Mouse (Mus musculus) kidney, adult 9 months (tissue): ENCODE results near the gene Btbd9.
A peak's percentile ranks its signal among the peaks of the same experiment; 100 is the strongest.

Experiments
- DNase-seq: peaks from one replicate; pipeline ENCODE4 v3.0.0; 2022

The Btbd9 gene

GRCm38 (mm10) chr17:30383649-30384048, 192.6 kb downstream of the Btbd9 start:
- no peak for DNase-seq

GRCm38 (mm10) chr17:30378221-30379010, 197.9 kb downstream of the Btbd9 start:
- no peak for DNase-seq

GRCm38 (mm10) chr17:30377754-30378153, 198.5 kb downstream of the Btbd9 start:
- DNase-seq: no peak

- DNase-seq: no peak
Measured at GRCm38 (mm10) chr17:30375107-30375506, 201.2 kb downstream of the Btbd9 start.

GRCm38 (mm10) chr17:30368559-30368958, 207.7 kb downstream of the Btbd9 start:
- DNase-seq: no peak

- DNase-seq: no peak
Measured at GRCm38 (mm10) chr17:30364701-30365100, 211.6 kb downstream of the Btbd9 start.

GRCm38 (mm10) chr17:30363365-30363764, 212.9 kb downstream of the Btbd9 start:
- DNase-seq: no peak

GRCm38 (mm10) chr17:30360654-30361053, 215.6 kb downstream of the Btbd9 start:
- no peak for DNase-seq

- DNase-seq: no peak
Measured at GRCm38 (mm10) chr17:30359392-30359791, 216.9 kb downstream of the Btbd9 start.

GRCm38 (mm10) chr17:30355431-30355830, 220.9 kb downstream of the Btbd9 start:
- DNase-seq: peak; percentile 77

- DNase-seq: peak; percentile 82
Measured at GRCm38 (mm10) chr17:30354381-30354780, 221.9 kb downstream of the Btbd9 start.

GRCm38 (mm10) chr17:30348031-30348430, 228.3 kb downstream of the Btbd9 start:
- no peak for DNase-seq

- DNase-seq: no peak
Measured at GRCm38 (mm10) chr17:30347101-30347613, 229.1 kb downstream of the Btbd9 start.

GRCm38 (mm10) chr17:30345008-30345407, 231.3 kb downstream of the Btbd9 start:
- DNase-seq: no peak

GRCm38 (mm10) chr17:30343701-30344473, 232.4 kb downstream of the Btbd9 start:
- DNase-seq: no peak

- DNase-seq: no peak
Measured at GRCm38 (mm10) chr17:30341556-30341955, 234.7 kb downstream of the Btbd9 start.

- no peak for DNase-seq
Measured at GRCm38 (mm10) chr17:30340495-30341126, 235.7 kb downstream of the Btbd9 start.

- no peak for DNase-seq
Measured at GRCm38 (mm10) chr17:30339317-30339716, 237.0 kb downstream of the Btbd9 start.

GRCm38 (mm10) chr17:30336816-30337215, 239.5 kb downstream of the Btbd9 start:
- DNase-seq: no peak

- DNase-seq: no peak
Measured at GRCm38 (mm10) chr17:30336280-30336679, 240.0 kb downstream of the Btbd9 start.

- DNase-seq: no peak
Measured at GRCm38 (mm10) chr17:30335746-30336145, 240.5 kb downstream of the Btbd9 start.

GRCm38 (mm10) chr17:30334257-30334656, 242.0 kb downstream of the Btbd9 start:
- DNase-seq: no peak

GRCm38 (mm10) chr17:30333136-30333535, 243.2 kb downstream of the Btbd9 start:
- DNase-seq: no peak
